Mouse (Mus musculus): ENCODE measurements around the gene Trmt13. TPM values are rescaled to one million over a fixed set of nuclear protein-coding genes. Genes with fewer than 3 reads are reported as not detected.

Trmt13 gene
- total and polyA plus RNA-seq, 3 experiments = 9.9 to 20.9 (median 11.1) TPM

- in situ Hi-C loops (cut with MboI; ENCODE audit: low pct_ligation_motif_present, low pct_unique_long_range_greater_than_20kb, low sequenced_read_pairs) (loop anchor here (10.0 to 25.0 kb wide), 2 partner anchors 139 to 258 kb away; no protein-coding TSS in a partner anchor), dilution Hi-C loops (cut with MboI; ENCODE audit: extremely low pct_ligation_motif_present, extremely low pct_unique_long_range_greater_than_20kb, low sequenced_read_pairs) (no loop called here)
- no peaks in the 10 kb centered on the region for H3K27me3 ChIP-seq (replicated peaks)
- H3K27ac ChIP-seq (ENCODE audit: insufficient read depth, low read depth) = no peak overlapping the region
- H3K4me2 ChIP-seq (ENCODE audit: insufficient read depth, low read depth, poor library complexity, severe bottlenecking) = peak overlapping the region; percentile 79
- peak overlapping the region; percentile 67 to 91 (median 72) for H3K4me3 ChIP-seq (replicated peaks in 1 of 3; ENCODE audit: low read depth in 2 of 3, low read length in 2 of 3, poor library complexity in 1 of 3)
- H3K79me2 ChIP-seq (replicated peaks; ENCODE audit: control insufficient read depth, extremely low read depth, insufficient read depth, poor library complexity, severe bottlenecking) = peaks cover 33% of the 10 kb centered on the region
- peaks cover 8 to 36% of the 10 kb centered on the region in 2 experiments for H3K36me3 ChIP-seq (replicated peaks in 1 of 2; ENCODE audit: control insufficient read depth in 1 of 2, insufficient read depth in 1 of 2, low read length in 1 of 2)
- peak overlapping the region; percentile 66 for H3K9ac ChIP-seq (ENCODE audit: insufficient read depth, low read depth)
- TF ChIP-seq ETS1 (conservative IDR thresholded peaks at IDR 0.05; ENCODE audit: low read depth, low read length) = no peak
- no peak for TF ChIP-seq USF2 (conservative IDR thresholded peaks at IDR 0.05; ENCODE audit: low read depth, low read length)
- TF ChIP-seq CHD1 (IDR thresholded peaks at IDR 0.05; ENCODE audit: low read depth, low read length) = no peak
- no peak for TF ChIP-seq MAZ (IDR thresholded peaks at IDR 0.05; ENCODE audit: low read depth, low read length)
- TF ChIP-seq POLR2AphosphoS2 (IDR thresholded peaks at IDR 0.05; ENCODE audit: low read depth, low read length) = no peak
- no peak for TF ChIP-seq BHLHE40 (IDR thresholded peaks at IDR 0.05; ENCODE audit: low read depth, low read length)
- TF ChIP-seq SIN3A (IDR thresholded peaks at IDR 0.05; ENCODE audit: low read length) = no peak
- TF ChIP-seq TBP (conservative IDR thresholded peaks at IDR 0.05; ENCODE audit: low read depth, low read length) = no peak
- TF ChIP-seq HCFC1 (IDR thresholded peaks at IDR 0.05; ENCODE audit: low read depth, low read length) = no peak
- TF ChIP-seq ELF1 (IDR thresholded peaks at IDR 0.05; ENCODE audit: low read depth, low read length) = no peak
- no peak for TF ChIP-seq UBTF (IDR thresholded peaks at IDR 0.05; ENCODE audit: low read depth, low read length)
- no peak for TF ChIP-seq E2F4 (IDR thresholded peaks at IDR 0.05; ENCODE audit: insufficient replicate concordance, low read depth, low read length)
- TF ChIP-seq JUND (conservative IDR thresholded peaks at IDR 0.05; ENCODE audit: low read depth, low read length) = no peak
- no peaks in the 10 kb centered on the region for H3K9me3 ChIP-seq (replicated peaks; ENCODE audit: low read length)
- H3K4me1 ChIP-seq (ENCODE audit: control insufficient read depth in 1 of 2, insufficient read depth in 2 of 2) = peaks cover 0 to 20% of the 10 kb centered on the region in 2 experiments; a peak in 2 of 4 replicates
- no peak for DNase-seq (ENCODE audit: extremely low read depth)
Measured at GRCm38 (mm10) chr3:116595603-116595991, 18.8 kb downstream of the Trmt13 start.

GRCm38 (mm10) chr3:116594728-116595602 is 19.4 kb downstream of the Trmt13 start, which contains the start of gene Sass6:
TSS of gene Sass6 (plus strand) at chr3:116594982.
- DNase-seq (ENCODE audit: extremely low read depth) = peak; percentile 96
- Histone ChIP-seq H3K4me3 (replicated peaks in 1 of 3; ENCODE audit: low read depth in 2 of 3, low read length in 2 of 3, poor library complexity in 1 of 3) (peak within 1 kb of the TSS; percentile 67 to 91 (median 72)), H3K9ac (ENCODE audit: insufficient read depth, low read depth) (peak within 1 kb of the TSS; percentile 66), H3K36me3 (replicated peaks in 1 of 2; ENCODE audit: control insufficient read depth in 1 of 2, insufficient read depth in 1 of 2, low read length in 1 of 2) (peaks cover 13 to 42% of the 10 kb centered on the region in 2 experiments), H3K27me3 (replicated peaks) (no peaks in the 10 kb centered on the region), H3K27ac (ENCODE audit: insufficient read depth, low read depth) (peak within 1 kb of the TSS; percentile 54), H3K79me2 (replicated peaks; ENCODE audit: control insufficient read depth, extremely low read depth, insufficient read depth, poor library complexity, severe bottlenecking) (peaks cover 33% of the 10 kb centered on the region), H3K4me1 (ENCODE audit: control insufficient read depth in 1 of 2, insufficient read depth in 2 of 2) (peaks cover 0 to 20% of the 10 kb centered on the region in 2 experiments; a peak in 2 of 4 replicates), H3K4me2 (ENCODE audit: insufficient read depth, low read depth, poor library complexity, severe bottlenecking) (peak within 1 kb of the TSS; percentile 79; the same call in 1 of the 2 replicates), H3K9me3 (replicated peaks; ENCODE audit: low read length) (no peaks in the 10 kb centered on the region)
- in situ Hi-C loops (cut with MboI; ENCODE audit: low pct_ligation_motif_present, low pct_unique_long_range_greater_than_20kb, low sequenced_read_pairs) (loop anchor here (10.0 to 25.0 kb wide), 2 partner anchors 140 to 258 kb away; no protein-coding TSS in a partner anchor), dilution Hi-C loops (cut with MboI; ENCODE audit: extremely low pct_ligation_motif_present, extremely low pct_unique_long_range_greater_than_20kb, low sequenced_read_pairs) (no loop called here)
- TF ChIP-seq TCF12 (IDR thresholded peaks at IDR 0.05; ENCODE audit: low read depth, low read length) (peak; percentile 38; the same call in 1 of the 2 replicates), MEF2A (IDR thresholded peaks at IDR 0.05; ENCODE audit: borderline replicate concordance, low read depth, low read length) (peak; percentile 47; the same call in 1 of the 2 replicates), PAX5 (IDR thresholded peaks at IDR 0.05; ENCODE audit: low read length) (no peak), CHD1 (IDR thresholded peaks at IDR 0.05; ENCODE audit: low read depth, low read length) (no peak), KAT2A (IDR thresholded peaks at IDR 0.05; ENCODE audit: insufficient replicate concordance, low read length) (peak; percentile 88; the same call in 1 of the 2 replicates), TBP (conservative IDR thresholded peaks at IDR 0.05; ENCODE audit: low read depth, low read length) (0 out of 2 replicates have a peak, but pooled peaks have one; percentile 53), EP300 (IDR thresholded peaks at IDR 0.05; ENCODE audit: low read length) (no peak), MYC (IDR thresholded peaks at IDR 0.05; ENCODE audit: low read depth, low read length) (peak; percentile 67; the same call in 1 of the 2 replicates), NRF1 (IDR thresholded peaks at IDR 0.05; ENCODE audit: low read depth, low read length) (peak; percentile 43), MAFK (IDR thresholded peaks at IDR 0.05; ENCODE audit: insufficient replicate concordance, low read length) (no peak), IRF4 (IDR thresholded peaks at IDR 0.05; ENCODE audit: low read depth, low read length) (no peak; the same call in 1 of the 2 replicates), ZNF384 (IDR thresholded peaks at IDR 0.05; ENCODE audit: low read depth, low read length) (no peak), BHLHE40 (IDR thresholded peaks at IDR 0.05; ENCODE audit: low read depth, low read length) (no peak), JUND (conservative IDR thresholded peaks at IDR 0.05; ENCODE audit: low read depth, low read length) (no peak), ZMIZ1 (IDR thresholded peaks at IDR 0.05; ENCODE audit: low read depth, low read length) (no peak), UBTF (IDR thresholded peaks at IDR 0.05; ENCODE audit: low read depth, low read length) (no peak), SMC3 (IDR thresholded peaks at IDR 0.05; ENCODE audit: low read depth, low read length) (peak; percentile 4; the same call in 1 of the 2 replicates), POLR2A (IDR thresholded peaks at IDR 0.05; ENCODE audit: low read depth, low read length) (peak; percentile 83), MXI1 (IDR thresholded peaks at IDR 0.05; ENCODE audit: low read depth, low read length) (peak; percentile 79), NELFE (IDR thresholded peaks at IDR 0.05; ENCODE audit: low read depth, low read length) (0 out of 2 replicates have a peak, but pooled peaks have one; percentile 51), ELF1 (IDR thresholded peaks at IDR 0.05; ENCODE audit: low read depth, low read length) (peak; percentile 87), MAX (IDR thresholded peaks at IDR 0.05; ENCODE audit: low read length) (no peak)

All from CH12.LX (cell line).